Mouse (Mus musculus): Measurements from ENCODE around the gene Amer3.
"Not testable (repeated sequence)": the region's sequence is repeated elsewhere in the genome, so short reads cannot be mapped to it uniquely, and the experiment has no call there.

Gene Amer3

DNA sequence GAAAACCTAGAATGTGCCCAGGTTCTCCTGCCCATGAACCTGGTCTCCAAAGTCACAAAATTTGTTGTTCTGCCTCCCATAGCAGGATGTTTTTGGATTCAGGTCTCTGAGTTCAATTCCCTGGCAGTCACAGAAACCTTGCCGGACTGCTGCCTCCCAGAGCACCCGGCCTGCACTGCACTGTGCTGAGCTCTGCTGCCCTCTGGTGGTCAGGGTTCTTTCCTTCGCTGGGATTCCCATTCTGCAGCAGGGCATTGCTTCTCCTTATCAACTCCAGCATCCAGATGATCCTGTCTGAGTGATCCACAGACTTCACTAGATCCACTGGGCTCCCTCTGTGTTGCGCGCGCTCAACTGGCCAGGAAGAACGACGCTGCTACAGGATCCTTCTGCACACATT is 22.9 kb downstream of the Amer3 start:
- DNase-seq, result peak; percentile 40 to 86

DNA sequence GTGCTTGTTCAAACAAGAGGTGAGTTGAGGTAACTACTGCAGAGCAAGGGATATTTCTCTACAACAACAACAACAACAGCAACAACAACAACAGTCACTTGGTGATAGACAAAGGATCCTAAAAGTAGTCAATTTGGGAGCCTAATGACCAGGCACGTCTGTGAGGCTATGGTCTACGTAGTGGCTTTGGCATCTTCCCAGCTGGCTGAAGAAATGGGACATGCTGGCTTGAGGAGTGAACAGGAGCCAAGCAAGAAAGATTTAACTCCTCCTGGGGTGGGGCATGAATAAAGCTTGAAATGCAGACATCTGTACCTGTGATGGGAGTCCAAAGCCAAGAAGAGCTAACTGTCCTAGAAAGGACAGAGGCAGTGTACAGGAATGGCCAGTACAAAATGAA is 34.3 kb downstream of the Amer3 start:
- no peak for DNase-seq

DNA sequence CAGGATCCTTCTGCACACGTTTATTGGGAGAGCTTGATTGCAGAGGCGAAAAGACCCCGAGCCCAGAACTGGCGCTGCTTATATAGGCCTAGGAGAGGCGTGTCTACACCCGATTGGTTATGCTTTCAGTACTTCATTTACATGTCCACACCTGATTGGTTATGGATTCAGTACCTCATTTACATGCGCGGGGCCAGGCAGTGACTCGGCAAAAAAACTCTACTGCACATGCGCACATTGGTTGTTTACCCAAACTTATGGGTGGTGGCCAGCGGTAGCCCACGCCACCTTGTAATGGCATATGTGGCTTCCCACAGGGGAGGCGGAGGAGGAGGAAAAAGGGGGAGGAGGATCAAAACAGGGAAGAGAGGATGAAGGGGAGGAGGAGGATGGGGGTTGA is 40.7 kb downstream of the Amer3 start:
- not testable (repeated sequence) for DNase-seq

DNA sequence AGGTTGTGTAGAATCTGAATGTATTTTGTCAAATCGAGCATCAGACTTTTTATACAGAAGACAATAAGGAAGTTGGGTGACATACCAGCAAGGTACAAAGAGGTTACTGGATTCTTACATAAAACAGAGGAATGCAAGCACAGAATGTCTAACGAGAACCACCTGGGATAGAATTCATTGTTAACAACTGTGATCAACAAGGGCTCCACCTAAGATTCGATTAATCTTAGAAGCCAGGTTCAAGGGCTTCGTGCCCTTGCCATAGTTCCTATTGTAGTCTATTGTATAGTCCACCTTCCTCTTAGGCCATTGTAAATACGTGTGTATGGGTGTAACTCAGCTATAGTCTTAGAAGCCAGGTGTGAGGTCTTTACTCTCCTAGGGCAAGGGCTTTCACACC is 41.3 kb downstream of the Amer3 start:
- DNase-seq, result not testable (repeated sequence)

DNA sequence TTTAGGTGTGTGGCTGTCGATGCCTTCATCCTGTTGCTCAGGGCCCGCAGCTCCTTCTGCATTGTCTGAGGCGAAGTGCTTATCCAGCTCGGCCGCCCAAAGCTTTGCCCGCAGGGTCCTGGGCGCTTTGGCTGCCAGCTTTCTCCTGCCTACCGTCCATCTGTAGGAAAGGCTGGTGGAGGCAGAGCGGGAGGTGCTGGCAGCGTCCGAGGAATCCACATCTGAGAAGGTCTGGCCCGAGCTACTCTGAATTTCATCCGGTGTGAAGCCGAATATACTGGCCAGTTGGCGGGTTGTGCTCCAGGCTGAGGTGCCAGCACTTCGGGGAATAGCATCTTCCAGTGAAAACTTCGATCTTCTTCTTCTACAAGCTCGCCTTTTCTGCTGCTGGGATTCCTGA is 56.3 kb downstream of the Amer3 start:
- DNase-seq, result no peak

Measured in kidney, postnatal 36 days (tissue).